Mouse (Mus musculus): ENCODE data around the gene Napepld.

DNA sequence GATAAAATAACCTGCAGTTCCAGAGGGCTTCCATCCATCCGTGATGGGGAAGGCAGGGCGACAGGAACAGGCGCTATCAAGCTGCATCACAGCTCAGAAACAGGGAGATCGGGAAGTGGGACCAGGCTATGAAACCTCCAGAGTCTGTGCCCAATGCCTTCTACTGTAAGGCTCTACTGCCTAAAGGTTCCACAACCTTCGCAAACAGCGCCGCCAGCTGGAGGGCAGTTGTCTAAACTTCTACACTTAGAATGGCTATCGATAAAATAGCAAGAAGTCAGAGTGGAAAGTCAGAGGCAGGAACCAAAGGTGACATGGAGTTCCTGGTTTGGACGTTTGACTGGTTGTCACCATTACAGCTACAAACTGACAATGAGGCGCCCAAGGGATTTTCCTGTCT is 34.4 kb upstream of the Napepld start:
- TF ChIP-seq CTCF (IDR thresholded peaks at IDR 0.05; ENCODE audit: control insufficient read depth, insufficient read depth, low read length) (peak; percentile 70), POLR2A (IDR thresholded peaks at IDR 0.05; ENCODE audit: borderline replicate concordance, control insufficient read depth, low read depth, low read length) (no peak)
